Mouse (Mus musculus) lung, embryonic 15.5 days (tissue): ENCODE results near the gene Cntfr. TPM values are rescaled to one million over a fixed set of nuclear protein-coding genes. Genes with fewer than 3 reads are reported as not detected.

Experiments used
- ATAC-seq: fragments of 200-750 bp; cut with Nextera tagmentation; 2 replicates; pipeline ENCODE4 v1.8.0; 2017; ENCODE audit warnings: moderate number of reproducible peaks, borderline replicate concordance; ENCODE audit not compliant: low FRiP score, low TSS enrichment; ENCODE audit errors: extremely low read depth
- H3K27ac ChIP-seq: fragments of 300-500 bp; sonication (generic); 2 replicates; pipeline ENCODE4 v1.5.1; 2015; ENCODE audit warnings: moderate library complexity, mild to moderate bottlenecking, inconsistent platforms
- H3K27me3 ChIP-seq: fragments of 300-500 bp; sonication (generic); 2 replicates; pipeline ENCODE4 v1.6.1; 2015; ENCODE audit warnings: inconsistent platforms
- H3K36me3 ChIP-seq: fragments of 300-500 bp; sonication (generic); 2 replicates; pipeline ENCODE4 v1.6.1; 2015; ENCODE audit warnings: inconsistent platforms
- H3K4me1 ChIP-seq: fragments of 300-500 bp; sonication (generic); 2 replicates; pipeline ENCODE4 v1.6.1; 2015; ENCODE audit warnings: inconsistent platforms
- H3K4me2 ChIP-seq: fragments of 300-500 bp; sonication (generic); 2 replicates; pipeline ENCODE4 v1.6.1; 2015; ENCODE audit warnings: inconsistent platforms, mild to moderate bottlenecking, moderate library complexity
- H3K4me3 ChIP-seq: fragments of 300-500 bp; sonication (generic); 2 replicates; pipeline ENCODE4 v1.5.1; 2015; ENCODE audit warnings: mild to moderate bottlenecking, inconsistent platforms
- H3K9ac ChIP-seq: fragments of 300-500 bp; sonication (generic); 2 replicates; pipeline ENCODE4 v1.6.1; 2015; ENCODE audit warnings: inconsistent platforms
- H3K9me3 ChIP-seq: fragments of 300-500 bp; sonication (generic); 2 replicates; pipeline ENCODE4 v1.6.1; 2016; ENCODE audit warnings: inconsistent platforms
- WGBS: fragments of 180-500 bp; shearing (Covaris S2); methylation state at CpG from one replicate; pipeline ENCODE4 v1.1.7; 2015; 5-methylcytosine and 5-hydroxymethylcytosine counted together
- polyA plus RNA-seq: library from polyadenylated mRNA; unstranded; fragments of >200 nt; fragmentation: Nextera tagmentation; extraction: Ambion mirVana; gene quantifications from 2 replicates; pipeline ENCODE4 v1.2.1, GENCODE M21; 2015

The Cntfr gene
- polyA plus RNA-seq, 1 experiment from 2014 or later = 7.8 TPM

DNA sequence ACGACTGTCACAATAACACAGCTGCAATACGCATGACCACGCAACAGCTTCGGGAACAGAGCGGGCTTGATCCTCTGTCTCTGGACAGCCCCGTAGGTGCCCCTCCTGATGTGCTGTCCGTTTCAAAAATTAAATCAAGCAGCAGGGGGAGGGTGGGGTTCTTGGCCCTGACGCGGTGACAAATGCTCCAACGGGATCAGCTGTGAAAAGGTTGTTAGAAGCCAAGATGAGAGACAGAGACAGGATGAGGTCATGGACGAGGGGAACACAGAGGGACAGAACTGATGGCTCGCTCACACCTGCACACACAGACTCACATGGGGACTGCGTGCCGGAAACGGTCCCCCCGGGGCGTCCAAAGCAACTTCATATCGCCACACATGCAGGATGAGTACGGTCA is 23.7 kb downstream of the Cntfr start:
- no peaks in the 10 kb centered on the region for H3K9me3 ChIP-seq
- no peaks in the 10 kb centered on the region for H3K27me3 ChIP-seq
- H3K36me3 ChIP-seq = no peaks in the 10 kb centered on the region
- no peak overlapping the region for H3K4me2 ChIP-seq
- no peak for ATAC-seq
- no peak overlapping the region for H3K9ac ChIP-seq
- H3K4me1 ChIP-seq = peaks cover 45% of the 10 kb centered on the region
- 57% methylated on average over 19 of the region's 19 CpGs for WGBS
- no peak overlapping the region for H3K27ac ChIP-seq
- H3K4me3 ChIP-seq = no peak overlapping the region

DNA sequence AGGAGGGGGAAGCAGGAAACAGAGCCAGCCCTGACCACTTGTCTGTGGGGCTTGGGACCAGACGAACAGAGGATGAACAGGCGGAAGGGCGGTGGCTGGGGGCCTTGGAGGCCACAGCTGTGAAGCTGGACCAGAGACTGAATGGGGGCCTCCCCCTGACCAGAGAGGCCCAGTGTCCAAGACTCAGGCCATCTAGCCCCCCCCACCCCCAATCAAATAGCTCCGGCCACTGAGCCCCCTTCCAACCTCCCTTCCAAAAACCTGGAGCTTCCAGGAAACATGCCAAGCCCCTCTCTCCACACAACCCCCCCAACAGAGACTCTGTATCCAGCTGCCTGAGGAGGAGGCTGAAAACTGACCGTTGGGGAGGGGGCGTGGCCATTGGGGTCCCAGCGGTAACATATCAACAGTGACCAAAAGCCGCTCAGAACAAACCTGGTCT is 24.3 kb downstream of the Cntfr start:
- peaks cover 39% of the 10 kb centered on the region for H3K4me1 ChIP-seq
- WGBS = 31% methylated on average over 8 of the region's 8 CpGs
- H3K36me3 ChIP-seq = no peaks in the 10 kb centered on the region
- H3K9me3 ChIP-seq = no peaks in the 10 kb centered on the region
- H3K27me3 ChIP-seq = no peaks in the 10 kb centered on the region
- no peak overlapping the region for H3K27ac ChIP-seq
- no peak for ATAC-seq
- H3K4me2 ChIP-seq = no peak overlapping the region
- H3K4me3 ChIP-seq = no peak overlapping the region
- no peak overlapping the region for H3K9ac ChIP-seq

DNA sequence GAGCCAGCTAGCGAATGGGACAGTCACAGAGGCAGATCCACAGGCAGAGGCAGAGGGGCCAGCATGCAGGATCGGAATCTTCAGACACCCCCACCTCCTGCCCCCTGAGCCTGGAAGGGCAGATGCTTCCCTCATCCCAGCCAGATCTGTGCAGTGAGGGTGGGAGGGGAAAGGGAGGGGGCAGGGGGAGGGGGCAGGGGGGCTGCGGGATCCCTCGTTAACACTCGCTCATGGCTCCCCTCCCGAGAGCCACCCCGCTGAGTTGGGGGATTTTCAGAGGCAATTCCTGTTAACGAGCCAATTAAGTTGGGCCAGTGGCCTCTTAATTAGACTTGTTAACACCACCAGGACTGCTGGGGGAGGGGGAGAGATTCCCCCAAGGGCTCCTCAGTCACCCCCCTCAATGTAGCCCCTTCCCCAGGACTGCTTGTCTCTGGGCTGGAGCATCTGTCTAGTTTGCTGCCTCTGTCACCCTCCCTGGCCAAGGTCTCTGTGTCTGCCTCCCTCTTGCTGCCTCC is 24.9 kb downstream of the Cntfr start:
- Histone ChIP-seq H3K9me3 (no peaks in the 10 kb centered on the region), H3K27ac (no peak overlapping the region), H3K36me3 (no peaks in the 10 kb centered on the region), H3K4me1 (peaks cover 35% of the 10 kb centered on the region), H3K4me3 (no peak overlapping the region), H3K27me3 (no peaks in the 10 kb centered on the region), H3K9ac (no peak overlapping the region), H3K4me2 (no peak overlapping the region)
- WGBS = 30% methylated on average over 8 of the region's 8 CpGs
- no peak for ATAC-seq

DNA sequence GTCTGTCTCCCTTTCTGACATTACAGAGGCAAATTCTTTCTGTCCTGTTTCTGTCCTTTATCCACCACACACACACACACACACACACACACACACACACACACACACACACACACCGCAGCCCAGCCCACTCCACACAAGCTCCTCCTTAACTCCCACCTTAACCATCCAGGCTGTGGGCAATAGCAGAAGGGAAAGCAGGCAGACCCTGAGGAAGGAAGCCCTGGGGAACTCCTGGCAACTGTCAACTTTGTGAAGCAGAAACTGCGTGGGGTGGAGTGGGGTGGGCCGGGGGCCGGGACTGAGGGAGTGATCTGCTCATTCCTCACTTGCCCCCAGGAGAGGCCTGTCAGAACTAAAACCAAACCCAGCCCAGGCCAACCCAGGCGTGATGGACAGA is 25.4 kb downstream of the Cntfr start:
- H3K4me1 ChIP-seq = peaks cover 30% of the 10 kb centered on the region
- H3K4me3 ChIP-seq = no peak overlapping the region
- no peak for ATAC-seq
- no peak overlapping the region for H3K4me2 ChIP-seq
- H3K36me3 ChIP-seq = no peaks in the 10 kb centered on the region
- H3K9ac ChIP-seq = no peak overlapping the region
- H3K27me3 ChIP-seq = no peaks in the 10 kb centered on the region
- no peak overlapping the region for H3K27ac ChIP-seq
- 50% methylated on average over 5 of the region's 5 CpGs for WGBS
- H3K9me3 ChIP-seq = no peaks in the 10 kb centered on the region

DNA sequence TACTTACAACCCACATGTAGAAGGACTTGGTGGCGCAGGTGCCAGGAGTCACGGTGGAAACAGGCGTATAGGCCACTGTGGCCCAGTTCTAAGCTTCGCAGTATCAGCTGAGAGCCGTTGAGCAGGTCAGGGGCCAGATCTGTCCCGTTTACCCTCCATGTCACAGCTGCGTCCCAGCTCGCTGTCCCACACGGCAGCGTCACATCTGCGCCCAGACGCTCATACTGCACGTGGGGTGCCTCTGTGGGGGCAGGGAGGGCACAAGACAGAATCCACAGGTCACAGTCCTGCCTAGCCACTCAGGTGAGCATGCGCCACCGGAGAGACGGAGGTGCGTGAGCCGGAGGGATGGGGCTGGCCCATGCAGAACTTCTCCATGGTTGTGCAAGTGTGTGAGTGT is 26.1 kb downstream of the Cntfr start:
- peaks cover 23% of the 10 kb centered on the region for H3K4me1 ChIP-seq
- H3K9me3 ChIP-seq = no peaks in the 10 kb centered on the region
- H3K9ac ChIP-seq = no peak overlapping the region
- H3K27ac ChIP-seq = no peak overlapping the region
- no peak overlapping the region for H3K4me3 ChIP-seq
- no peak for ATAC-seq
- no peaks in the 10 kb centered on the region for H3K27me3 ChIP-seq
- no peak overlapping the region for H3K4me2 ChIP-seq
- no peaks in the 10 kb centered on the region for H3K36me3 ChIP-seq
- WGBS = 81% methylated on average over 18 of the region's 18 CpGs

DNA sequence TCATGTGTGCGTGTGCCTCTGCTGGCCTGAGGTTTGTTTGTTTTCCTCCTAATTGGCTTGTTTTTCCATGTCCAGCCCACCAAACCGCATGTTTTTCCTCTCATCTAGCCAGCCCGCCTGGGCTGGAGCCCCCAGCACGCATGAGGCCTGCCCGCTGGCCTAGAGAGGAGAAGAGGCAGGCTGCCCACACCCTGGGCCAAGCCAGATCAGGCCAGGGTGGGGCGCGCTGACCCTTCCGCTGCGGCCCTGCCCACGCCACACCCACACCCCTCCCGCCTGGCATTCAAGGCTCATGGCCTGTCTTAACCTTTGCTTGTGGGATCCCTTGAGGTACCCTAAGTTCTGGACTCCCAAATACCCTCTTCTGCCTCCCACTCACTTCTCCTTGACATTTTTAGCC is 30.2 kb downstream of the Cntfr start:
- Histone ChIP-seq H3K9me3 (no peaks in the 10 kb centered on the region), H3K4me3 (no peak overlapping the region), H3K27me3 (no peaks in the 10 kb centered on the region), H3K4me1 (peaks cover 12% of the 10 kb centered on the region), H3K27ac (no peak overlapping the region), H3K36me3 (no peaks in the 10 kb centered on the region), H3K4me2 (no peak overlapping the region), H3K9ac (no peak overlapping the region)
- 73% methylated on average over 11 of the region's 11 CpGs for WGBS
- no peak for ATAC-seq

DNA sequence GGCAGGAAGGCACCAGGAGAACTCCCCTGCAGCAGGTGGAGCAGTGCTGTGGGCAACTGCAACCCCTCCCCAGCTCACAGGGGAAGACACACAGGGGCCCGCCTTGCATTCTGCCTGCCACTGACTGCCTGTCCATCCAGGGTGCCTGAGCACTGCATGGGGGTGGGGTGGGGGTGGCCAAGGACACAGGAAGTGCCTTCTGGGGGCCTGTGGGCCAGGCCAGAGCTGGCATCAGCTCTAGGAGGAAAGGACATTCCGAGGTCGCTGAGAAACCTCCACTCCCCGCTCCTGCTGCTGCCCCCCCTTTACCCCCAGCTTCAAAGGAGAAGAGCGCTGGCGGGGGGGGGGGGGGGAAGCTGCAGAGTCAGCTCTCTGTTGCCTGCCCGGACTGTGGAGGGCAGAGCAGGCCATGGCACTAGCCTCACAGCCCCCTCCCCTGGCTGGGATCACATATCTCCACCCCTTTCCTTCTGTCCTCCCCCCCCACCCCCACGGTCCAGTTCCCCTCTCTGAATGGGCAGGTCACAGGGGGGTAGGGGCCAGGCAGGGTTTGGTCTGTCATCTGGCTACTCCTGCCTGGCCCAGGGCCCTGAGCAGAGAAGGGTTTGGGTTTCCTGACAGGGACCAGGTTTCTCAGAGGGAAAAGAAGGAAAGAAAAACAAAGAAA is 31.7 kb downstream of the Cntfr start:
- Histone ChIP-seq H3K9ac (no peak overlapping the region), H3K4me3 (no peak overlapping the region), H3K4me2 (no peak overlapping the region), H3K9me3 (no peaks in the 10 kb centered on the region), H3K27ac (no peak overlapping the region), H3K27me3 (no peaks in the 10 kb centered on the region), H3K36me3 (no peaks in the 10 kb centered on the region), H3K4me1 (peaks cover 19% of the 10 kb centered on the region)
- WGBS = 11% methylated on average over 5 of the region's 8 CpGs
- ATAC-seq = 0 out of 2 replicates have a peak, but pooled peaks have one; percentile 7

DNA sequence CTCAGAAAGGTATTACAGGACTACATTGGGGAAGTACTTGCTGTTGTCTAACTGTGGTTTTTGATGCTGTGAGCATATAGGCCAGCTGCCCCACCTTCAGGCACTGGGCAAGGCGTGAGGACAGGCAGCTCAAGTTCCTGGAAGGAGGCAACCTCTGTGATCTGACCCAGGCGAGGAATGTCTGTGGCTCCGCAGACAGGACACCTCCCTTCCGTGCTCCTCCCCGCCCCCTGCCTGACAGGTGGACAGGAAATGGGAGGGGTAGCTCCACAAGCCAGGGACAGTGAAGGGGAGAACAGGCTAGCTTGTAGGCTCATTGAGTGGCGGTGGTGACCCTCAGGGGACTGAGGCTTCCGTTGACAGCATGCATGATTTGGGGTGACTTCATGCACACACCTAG is 32.4 kb downstream of the Cntfr start:
- H3K27me3 ChIP-seq = no peaks in the 10 kb centered on the region
- 33% methylated on average over 7 of the region's 7 CpGs for WGBS
- no peak overlapping the region for H3K4me3 ChIP-seq
- H3K4me2 ChIP-seq = no peak overlapping the region
- H3K9me3 ChIP-seq = no peaks in the 10 kb centered on the region
- no peak overlapping the region for H3K27ac ChIP-seq
- ATAC-seq = no peak
- H3K9ac ChIP-seq = no peak overlapping the region
- H3K36me3 ChIP-seq = no peaks in the 10 kb centered on the region
- H3K4me1 ChIP-seq = peaks cover 19% of the 10 kb centered on the region

DNA sequence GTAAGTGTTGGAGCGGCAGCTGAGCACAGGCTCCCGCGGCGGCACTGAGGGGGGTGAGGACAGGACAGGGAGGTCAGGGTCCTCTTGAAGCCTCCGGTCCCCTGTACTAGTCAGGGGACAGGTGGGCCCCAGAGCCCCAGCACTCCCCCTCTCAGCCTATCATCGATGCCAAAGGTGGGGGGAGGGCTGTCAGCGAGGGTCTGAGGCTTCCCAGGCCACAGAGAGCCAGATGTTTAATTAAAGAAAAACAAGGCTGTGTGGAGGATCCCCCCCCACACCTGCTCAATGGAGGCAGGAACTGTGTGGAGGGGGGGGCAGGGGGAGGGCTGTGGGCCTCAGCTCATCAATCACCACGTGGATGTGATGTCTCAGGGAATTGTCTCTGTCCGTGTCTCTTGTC is 33.3 kb downstream of the Cntfr start:
- Histone ChIP-seq H3K9ac (no peak overlapping the region), H3K4me1 (peaks cover 19% of the 10 kb centered on the region), H3K27ac (no peak overlapping the region), H3K27me3 (no peaks in the 10 kb centered on the region), H3K36me3 (no peaks in the 10 kb centered on the region), H3K4me3 (no peak overlapping the region), H3K4me2 (no peak overlapping the region), H3K9me3 (no peaks in the 10 kb centered on the region)
- no peak for ATAC-seq
- WGBS = 40% methylated on average over 9 of the region's 9 CpGs

DNA sequence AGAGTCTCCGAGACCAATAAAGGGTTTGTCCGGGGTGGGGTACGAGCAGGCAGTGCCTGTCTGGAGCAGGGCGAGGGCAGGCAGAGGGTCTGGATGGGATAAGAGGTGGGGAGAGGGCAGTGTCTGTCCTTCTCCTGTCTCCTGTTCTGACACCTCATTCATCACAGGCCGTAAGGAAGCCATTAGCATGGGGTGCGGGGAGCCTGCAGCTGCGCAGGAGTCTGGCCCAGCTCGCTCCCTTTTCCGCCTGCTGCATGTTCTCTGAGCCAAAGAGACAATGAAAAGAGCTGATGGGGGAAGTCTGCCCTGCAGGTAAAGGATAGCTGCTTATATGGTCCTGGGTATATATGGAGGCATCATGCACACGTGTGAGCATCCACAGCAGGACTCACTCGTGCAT is 34.2 kb downstream of the Cntfr start:
- H3K27me3 ChIP-seq = no peaks in the 10 kb centered on the region
- no peak overlapping the region for H3K4me2 ChIP-seq
- no peak for ATAC-seq
- 0 out of 2 replicates have a peak, but pooled peaks cover 5% of the 10 kb centered on the region for H3K36me3 ChIP-seq
- WGBS = 69% methylated on average over 11 of the region's 11 CpGs
- no peak overlapping the region for H3K9ac ChIP-seq
- no peak overlapping the region for H3K4me3 ChIP-seq
- H3K27ac ChIP-seq = no peak overlapping the region
- peaks cover 19% of the 10 kb centered on the region for H3K4me1 ChIP-seq
- no peaks in the 10 kb centered on the region for H3K9me3 ChIP-seq

DNA sequence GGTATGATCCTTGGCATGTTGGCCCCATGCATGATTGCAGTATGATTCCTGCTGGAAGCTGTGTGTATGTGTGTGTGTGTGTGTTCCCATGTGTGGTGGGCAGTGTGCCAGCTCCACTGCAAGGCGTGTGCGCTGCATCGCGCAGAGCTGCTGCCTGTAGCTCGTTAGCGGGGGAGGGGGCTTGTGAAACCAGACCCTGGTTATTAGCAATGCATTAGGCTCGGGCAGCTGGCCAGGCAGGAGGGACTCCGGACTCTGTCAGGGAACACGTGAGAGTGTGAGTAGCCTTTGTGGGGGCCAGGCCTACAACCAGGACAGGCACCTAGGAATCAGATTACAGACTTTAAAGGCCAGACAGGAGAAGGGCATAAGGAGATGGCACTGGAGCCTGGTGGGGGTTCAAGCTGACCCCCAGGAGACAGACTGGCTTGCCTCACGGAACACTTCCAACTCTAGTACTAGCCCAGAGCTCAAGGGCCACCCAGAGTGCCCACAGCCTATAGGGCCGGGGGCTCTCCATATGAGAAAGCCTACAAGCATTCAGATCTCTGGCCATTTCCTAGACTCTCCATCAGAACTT is 35.9 kb downstream of the Cntfr start:
- H3K9me3 ChIP-seq = no peaks in the 10 kb centered on the region
- H3K4me1 ChIP-seq = peaks cover 19% of the 10 kb centered on the region
- 0 out of 2 replicates have a peak, but pooled peaks cover 6% of the 10 kb centered on the region for H3K36me3 ChIP-seq
- no peak overlapping the region for H3K9ac ChIP-seq
- no peaks in the 10 kb centered on the region for H3K27me3 ChIP-seq
- no peak overlapping the region for H3K4me3 ChIP-seq
- no peak for ATAC-seq
- no peak overlapping the region for H3K4me2 ChIP-seq
- H3K27ac ChIP-seq = no peak overlapping the region
- 29% methylated on average over 11 of the region's 11 CpGs for WGBS

DNA sequence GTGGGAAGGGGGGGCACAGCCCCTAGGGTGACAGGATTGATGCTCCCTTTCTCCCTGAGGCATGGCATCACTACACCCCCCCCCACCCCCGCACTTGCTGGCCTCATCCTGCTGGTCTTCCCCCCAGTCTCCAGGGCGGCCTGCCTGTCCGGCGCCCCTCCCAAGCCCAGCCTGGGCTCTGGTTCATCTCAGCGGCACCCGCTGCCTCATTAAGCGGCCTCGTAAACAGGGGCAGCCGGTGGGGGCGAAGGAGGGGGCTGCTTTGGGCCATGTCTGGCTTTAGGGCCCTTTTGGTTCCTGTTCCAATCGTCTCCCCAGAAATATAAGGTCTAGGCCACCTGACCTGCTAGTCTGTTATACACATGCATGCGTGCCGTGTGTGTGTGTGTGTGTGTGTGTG is 37.3 kb downstream of the Cntfr start:
- Histone ChIP-seq H3K36me3 (0 out of 2 replicates have a peak, but pooled peaks cover 6% of the 10 kb centered on the region), H3K27me3 (no peaks in the 10 kb centered on the region), H3K9me3 (no peaks in the 10 kb centered on the region), H3K9ac (no peak overlapping the region), H3K27ac (no peak overlapping the region), H3K4me1 (peaks cover 8% of the 10 kb centered on the region), H3K4me2 (no peak overlapping the region), H3K4me3 (no peak overlapping the region)
- no peak for ATAC-seq
- WGBS = 62% methylated on average over 13 of the region's 13 CpGs
